Comparison of ENCODE assay signal across 24 mouse cellular contexts in genomic region chr11:77615084-77615624, GRCm38 (mm10).
"Had no signal": no experiment of that assay in that cellular context is flagged by ENCODE, and none has a peak within 500 bp of the region (broad histone marks: within the 10 kb centered on the region; RNA-seq: fewer than 3 reads in every experiment).

No protein-coding gene starts in this region.

- H3K4me3 ChIP-seq: gastrocnemius, adult 2 months; heart, adult 2 months; hindbrain, embryonic 10.5 days; hindbrain, embryonic 12.5 days; intestine, embryonic 15.5 days; limb, embryonic 13.5 days; limb, embryonic 15.5 days; liver, embryonic 12.5 days had no signal

- H3K36me3 ChIP-seq: hindbrain, embryonic 10.5 days; hindbrain, embryonic 12.5 days; intestine, embryonic 15.5 days; limb, embryonic 13.5 days; limb, embryonic 15.5 days; liver, embryonic 12.5 days had no signal

- H3K9ac ChIP-seq: hindbrain, embryonic 12.5 days; hindbrain, embryonic 14.5 days; intestine, embryonic 15.5 days; limb, embryonic 13.5 days; limb, embryonic 15.5 days; liver, embryonic 12.5 days; liver, embryonic 14.5 days had no signal

- ATAC-seq: hindbrain, embryonic 16.5 days; inflammation-experienced regulatory T-cells, adult 6 months; intestine, embryonic 15.5 days; intestine, postnatal 0 days; liver, embryonic 12.5 days had no signal

- H3K27me3 ChIP-seq: hindbrain, embryonic 12.5 days; intestine, embryonic 15.5 days; limb, embryonic 13.5 days; limb, embryonic 15.5 days had no signal

- DNase-seq: gastrocnemius, adult 2 months; gastrocnemius, postnatal 10 days; gastrocnemius, postnatal 25 days; heart, adult 2 months; heart, postnatal 10 days; heart, postnatal 4 days; kidney, adult 18-20 months; kidney, adult 8-10 months; kidney, postnatal 10 days; kidney, postnatal 36 days; layer of hippocampus, postnatal 36 days; left cerebral cortex, postnatal 4 days had no signal

- H3K4me2 ChIP-seq: heart, embryonic 11.5 days; hindbrain, embryonic 12.5 days; hindbrain, embryonic 14.5 days; intestine, embryonic 15.5 days; limb, embryonic 13.5 days; limb, embryonic 15.5 days; liver, embryonic 12.5 days had no signal

- H3K4me1 ChIP-seq: hindbrain, embryonic 10.5 days; hindbrain, embryonic 12.5 days; intestine, embryonic 15.5 days; limb, embryonic 13.5 days; limb, embryonic 15.5 days had no signal

- H3K27ac ChIP-seq: gastrocnemius, adult 2 months; heart, adult 2 months; hindbrain, embryonic 10.5 days; hindbrain, embryonic 12.5 days; hindbrain, embryonic 14.5 days; intestine, embryonic 15.5 days; limb, embryonic 13.5 days; limb, embryonic 15.5 days; liver, embryonic 12.5 days; liver, embryonic 14.5 days had no signal

- H3K9me3 ChIP-seq: hindbrain, embryonic 10.5 days; hindbrain, embryonic 12.5 days; intestine, embryonic 15.5 days; limb, embryonic 13.5 days; limb, embryonic 15.5 days; liver, embryonic 12.5 days had no signal
